Mouse (Mus musculus) v-Abl transformed pro-B cells (cell line): ENCODE measurements at regions not wholly inside any gene's neighbourhood (a gene's known extent, or its start where the extent isn't known, plus 50 kb on each side); places are given as distances from the start of the nearest gene placed in this dataset.
"Not testable (repeated sequence)": the region's sequence is repeated elsewhere in the genome, so short reads cannot be mapped to it uniquely, and the experiment has no call there.

Source experiments
- in situ Hi-C, 2 experiments: fragments of 400-800 bp; cut with MboI; formaldehyde crosslinking; loops; one replicate each; pipeline ENCODE4 v1.15.1; 2025; ENCODE audit not compliant: unreplicated experiment in 2 of 2

DNA sequence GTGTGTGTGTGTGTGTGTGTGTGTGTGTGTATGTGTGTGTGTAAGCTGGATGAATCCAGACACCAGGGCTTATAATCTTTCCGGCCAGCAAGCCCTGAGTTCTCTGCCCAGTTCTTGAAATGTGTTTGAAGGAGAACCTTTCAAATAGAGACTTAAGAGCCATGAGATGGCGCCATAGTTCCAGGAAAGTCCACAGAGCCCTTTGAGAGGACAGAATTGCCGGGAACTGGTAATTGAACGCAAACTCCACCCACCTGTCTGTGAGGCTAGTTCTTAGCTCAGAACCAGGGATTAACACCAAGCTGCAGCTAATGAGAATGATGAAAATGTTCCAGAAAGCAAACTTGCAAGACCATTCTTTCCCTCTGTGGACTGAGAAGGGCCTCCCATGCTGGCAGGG is 72.2 kb downstream of the Trim42 start:
- in situ Hi-C loops: no loop called here

DNA sequence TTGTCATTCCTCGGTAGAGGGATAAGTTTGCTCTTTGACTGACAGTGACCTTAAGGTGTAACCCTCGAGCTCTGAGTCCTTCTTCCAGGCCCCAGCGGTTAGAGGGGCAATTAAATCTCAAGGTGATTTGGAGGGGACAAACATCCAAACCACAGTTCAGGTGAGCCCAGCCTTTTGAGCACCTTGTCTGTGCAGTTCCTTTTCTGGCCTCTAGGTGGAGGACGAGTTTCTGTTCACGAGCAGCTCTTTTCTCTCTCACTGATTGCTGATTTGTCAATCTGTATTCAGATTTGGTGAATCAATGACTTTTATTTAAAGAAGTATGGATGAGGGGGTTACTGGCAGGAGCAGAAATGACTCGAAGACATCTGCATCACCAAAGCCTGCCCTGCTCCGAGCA is 74.0 kb downstream of the Trim42 start:
- in situ Hi-C loops: no loop called here

DNA sequence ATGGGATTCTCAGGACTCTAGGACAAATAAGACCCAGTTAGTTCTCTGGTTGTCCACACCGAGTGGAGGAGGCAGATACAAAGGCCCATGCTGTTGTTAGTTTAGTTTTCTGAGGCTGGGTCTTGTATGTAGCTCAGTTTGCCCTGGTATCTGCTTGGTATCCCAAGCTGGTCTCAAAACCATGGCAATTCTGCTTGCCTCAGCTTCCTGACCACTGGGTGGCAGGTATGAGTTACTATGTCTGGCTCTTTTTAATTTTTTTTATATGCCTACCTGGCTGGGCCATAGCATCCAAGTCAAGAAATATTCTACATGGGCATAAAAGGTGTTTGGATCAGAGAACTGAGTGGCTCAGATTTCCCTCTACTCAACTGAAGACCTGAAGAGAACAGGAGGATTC is 77.9 kb downstream of the Trim42 start:
- in situ Hi-C loops: no loop called here

DNA sequence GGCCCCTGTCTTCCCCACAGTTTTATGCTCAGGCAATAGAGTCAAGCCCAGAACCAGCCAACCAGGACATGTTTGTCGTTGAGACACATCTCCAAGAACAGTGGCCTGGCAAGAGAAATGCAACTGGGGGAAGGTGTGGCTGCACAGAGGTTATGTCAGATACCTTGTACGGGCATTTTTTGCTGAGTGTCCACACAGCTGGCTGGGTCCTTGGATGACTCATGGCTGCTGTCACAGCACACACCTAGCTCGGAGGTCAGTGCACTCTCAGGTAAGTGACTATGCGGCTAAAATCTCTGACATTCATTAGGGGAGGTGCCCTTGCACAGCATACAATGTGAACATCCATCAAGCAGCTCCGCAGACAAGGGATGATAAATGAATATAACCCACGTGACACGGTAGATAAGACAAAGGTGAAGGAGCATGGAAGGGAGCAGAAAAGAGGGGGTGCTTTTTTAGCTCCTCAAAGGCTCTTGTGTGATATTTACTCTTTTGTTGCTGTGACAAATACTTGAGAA is 85.4 kb downstream of the Trim42 start:
- in situ Hi-C loops: no loop called here

DNA sequence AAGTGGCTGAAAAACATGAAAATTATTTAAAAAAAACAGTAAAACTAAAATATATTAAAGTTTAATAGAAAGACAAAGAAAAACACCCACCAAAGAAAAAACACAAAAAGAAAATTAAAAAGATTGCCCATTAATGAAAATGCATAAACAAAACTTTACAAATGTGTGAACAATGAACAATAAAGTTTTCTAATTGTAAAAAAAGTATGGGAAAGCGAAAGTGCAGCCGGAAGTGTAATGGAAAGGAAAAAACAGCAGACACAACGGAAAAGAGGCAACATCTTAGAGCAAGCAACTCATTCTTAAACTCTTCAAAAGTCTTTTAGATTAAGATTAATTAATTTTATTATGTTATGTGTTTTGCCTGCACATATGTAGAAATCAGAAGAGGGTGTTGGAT is 87.7 kb downstream of the Trim42 start:
- in situ Hi-C loops: no loop called here

DNA sequence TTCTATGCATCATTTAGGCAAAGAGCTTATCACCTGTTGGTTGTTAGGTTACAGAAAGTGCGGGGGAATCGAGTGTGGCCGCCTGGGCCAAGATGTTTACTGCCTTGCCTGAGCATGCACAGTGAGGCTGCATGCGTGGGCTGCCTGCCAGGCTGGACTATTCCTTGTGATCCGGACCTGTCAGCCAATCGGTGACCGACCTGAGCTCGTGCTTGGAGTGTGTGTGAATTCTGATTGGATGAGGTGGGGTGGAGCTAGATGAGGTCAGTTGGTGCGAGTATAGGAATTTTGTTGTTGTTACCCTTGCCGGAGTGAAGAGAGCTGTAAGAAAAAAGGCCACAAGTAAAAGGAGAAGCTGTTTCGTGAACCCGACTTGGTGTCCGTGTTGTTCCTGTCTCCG is 94.3 kb downstream of the Trim42 start:
- in situ Hi-C loops: not testable (repeated sequence)

DNA sequence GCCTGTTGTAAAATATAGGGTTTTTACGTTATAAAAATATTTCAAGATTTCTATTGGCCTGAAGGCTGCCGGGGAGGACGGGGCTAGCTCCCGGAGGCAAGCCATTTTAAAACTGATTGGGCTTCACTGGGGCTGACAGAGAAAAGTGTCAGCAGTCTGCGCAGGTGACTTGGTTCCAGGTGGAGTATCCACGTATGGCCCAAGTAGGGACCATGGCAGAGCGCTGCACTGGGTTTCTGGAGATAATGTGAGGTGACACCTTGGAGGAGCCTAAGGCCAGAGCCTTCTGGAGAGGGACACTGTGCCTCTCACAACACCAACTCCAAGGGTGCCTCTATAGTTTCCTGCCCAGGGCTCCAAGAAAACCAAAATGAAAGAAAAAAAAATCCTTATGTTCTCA is 95.9 kb downstream of the Trim42 start:
- in situ Hi-C loops: no loop called here

DNA sequence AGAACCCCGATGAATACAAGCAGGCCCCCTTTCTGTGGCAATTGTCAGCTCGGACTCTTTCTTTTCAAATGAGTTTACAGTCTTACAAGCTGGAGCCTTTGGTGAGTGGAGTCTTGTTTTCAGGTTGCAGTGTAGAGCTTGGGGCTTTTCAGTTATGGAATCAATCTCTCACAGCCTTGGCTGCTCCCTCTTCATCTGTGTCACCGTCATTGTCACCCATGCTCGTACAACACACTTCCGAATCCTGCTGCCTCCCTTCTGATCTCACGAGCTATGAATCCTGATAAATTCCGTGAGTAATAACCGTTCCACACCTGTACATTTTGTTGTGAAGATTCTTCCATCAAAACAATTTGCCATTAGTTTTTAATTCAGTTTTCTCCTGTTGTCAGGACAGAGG is 97.7 kb downstream of the Trim42 start:
- in situ Hi-C loops: no loop called here

DNA sequence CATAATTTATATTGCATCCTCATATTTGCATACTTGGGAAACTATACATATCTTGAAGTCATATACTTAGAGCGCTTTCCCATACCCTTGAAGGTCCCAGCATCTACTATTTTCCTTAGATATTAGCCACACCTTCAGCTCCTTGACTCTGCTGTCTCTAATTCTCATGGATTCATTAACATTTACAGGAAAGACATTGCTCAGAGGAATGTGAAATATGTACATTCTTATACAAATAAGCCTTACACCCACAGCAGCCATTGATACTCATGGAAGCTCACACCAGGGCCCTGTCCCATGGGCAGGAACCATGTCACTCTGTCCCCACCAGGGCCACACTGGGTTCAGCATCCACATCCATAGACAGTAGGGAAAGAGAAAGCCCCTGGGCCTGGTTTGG is 122.1 kb downstream of the Trim42 start:
- in situ Hi-C loops: no loop called here

DNA sequence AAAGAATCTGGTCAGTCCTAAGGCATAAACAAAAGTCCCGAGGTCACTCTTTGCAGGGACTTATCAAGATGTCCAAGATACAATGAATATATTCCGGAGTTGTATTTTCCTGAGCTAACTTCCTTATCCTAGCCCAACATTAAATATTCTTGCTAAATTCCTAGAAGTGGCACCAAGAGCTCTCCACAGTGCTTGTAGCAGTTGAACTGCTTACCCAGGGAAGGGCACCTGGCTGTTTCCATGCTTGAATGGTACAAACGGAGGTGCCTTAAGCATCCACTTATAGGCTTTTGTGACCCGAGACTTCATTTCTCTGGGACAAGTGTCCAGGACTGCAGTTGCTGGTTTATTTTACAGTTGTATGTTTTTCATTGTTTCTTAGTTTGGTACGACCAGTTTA is 115.1 kb upstream of the Slc25a36 start:
- in situ Hi-C loops: no loop called here

DNA sequence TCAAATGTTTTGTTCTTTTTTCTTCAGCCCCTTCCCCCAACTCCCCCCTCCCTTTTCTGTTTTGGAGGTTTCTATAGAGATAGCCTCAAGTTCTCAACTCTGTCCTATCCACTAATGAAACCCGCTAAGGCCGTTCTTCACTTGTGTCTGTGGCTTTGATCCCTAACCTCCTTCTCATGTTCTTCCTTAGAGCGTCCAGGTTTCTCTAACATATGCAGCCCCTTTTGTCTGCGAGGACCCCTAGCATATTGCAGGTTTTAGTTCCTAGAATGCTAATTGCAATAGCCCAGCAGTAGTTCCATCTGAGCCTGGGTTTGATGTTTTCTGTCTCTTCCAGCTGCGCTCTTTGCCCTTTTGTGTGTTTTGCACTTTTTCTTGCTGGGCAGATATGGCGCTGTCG is 113.6 kb upstream of the Slc25a36 start:
- in situ Hi-C loops: no loop called here

DNA sequence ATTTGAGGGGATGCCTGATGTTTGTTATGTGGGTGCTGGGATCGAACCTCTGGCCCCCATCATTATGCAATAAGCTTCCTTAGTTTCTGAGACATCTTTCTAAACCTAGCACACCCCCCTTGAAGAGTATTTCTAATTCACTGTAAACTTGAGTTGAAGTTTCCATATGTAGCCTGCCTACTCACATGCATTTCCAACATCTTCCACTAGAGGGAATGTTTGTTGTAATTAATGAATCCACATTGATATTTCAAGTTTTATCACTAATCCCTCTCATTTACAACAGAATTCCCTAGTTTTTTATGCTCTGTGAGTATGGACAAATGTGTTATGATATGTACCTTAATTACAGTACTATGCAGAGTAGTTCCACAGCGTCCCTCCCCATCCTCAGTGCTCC is 103.8 kb upstream of the Slc25a36 start:
- in situ Hi-C loops: no loop called here

DNA sequence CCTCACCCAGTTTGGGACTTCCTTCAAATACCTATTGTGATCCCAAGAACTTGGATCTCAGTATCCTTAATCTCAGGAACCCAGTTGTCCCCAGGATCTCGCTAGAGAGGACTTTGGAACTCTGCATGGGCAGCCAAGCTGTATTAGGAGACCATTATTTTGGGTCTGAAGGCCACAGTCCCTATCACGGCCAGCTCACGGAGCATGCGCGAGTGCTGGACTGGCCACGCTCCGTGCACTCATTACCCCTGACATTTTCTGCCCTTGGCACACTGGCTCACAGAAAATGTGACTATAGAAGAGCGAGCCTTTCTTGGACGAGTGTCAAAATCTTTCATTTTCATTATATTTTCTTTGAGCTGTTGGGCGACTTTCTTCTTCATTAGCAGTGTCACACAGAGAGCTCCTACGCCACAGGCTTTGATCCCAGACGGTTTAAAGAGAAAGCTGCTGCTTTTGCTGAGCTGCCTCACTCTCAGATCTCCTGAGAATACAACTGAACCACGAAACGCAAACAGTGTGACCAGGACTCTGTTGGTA is 79.4 kb upstream of the Slc25a36 start:
- in situ Hi-C loops: no loop called here

DNA sequence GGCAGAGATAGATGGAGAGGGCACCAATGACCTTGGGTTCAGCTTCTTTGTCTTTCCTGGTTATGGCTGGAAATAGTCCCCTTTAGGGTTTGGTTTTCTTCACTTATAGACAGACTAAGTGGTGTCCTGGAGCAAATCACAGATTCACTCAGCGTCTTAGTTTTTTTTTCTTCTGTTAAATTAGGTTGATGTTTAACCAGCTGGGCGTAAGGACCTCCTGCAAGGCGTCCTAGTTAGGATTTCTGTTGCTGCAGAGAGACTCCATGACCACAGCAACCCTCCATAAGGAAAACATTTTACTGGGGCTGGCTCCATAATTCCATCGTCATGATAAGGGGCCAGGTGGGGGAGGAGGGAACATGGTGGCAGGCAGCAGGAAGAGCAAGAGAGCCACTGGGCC is 78.7 kb upstream of the Slc25a36 start:
- in situ Hi-C loops: no loop called here

DNA sequence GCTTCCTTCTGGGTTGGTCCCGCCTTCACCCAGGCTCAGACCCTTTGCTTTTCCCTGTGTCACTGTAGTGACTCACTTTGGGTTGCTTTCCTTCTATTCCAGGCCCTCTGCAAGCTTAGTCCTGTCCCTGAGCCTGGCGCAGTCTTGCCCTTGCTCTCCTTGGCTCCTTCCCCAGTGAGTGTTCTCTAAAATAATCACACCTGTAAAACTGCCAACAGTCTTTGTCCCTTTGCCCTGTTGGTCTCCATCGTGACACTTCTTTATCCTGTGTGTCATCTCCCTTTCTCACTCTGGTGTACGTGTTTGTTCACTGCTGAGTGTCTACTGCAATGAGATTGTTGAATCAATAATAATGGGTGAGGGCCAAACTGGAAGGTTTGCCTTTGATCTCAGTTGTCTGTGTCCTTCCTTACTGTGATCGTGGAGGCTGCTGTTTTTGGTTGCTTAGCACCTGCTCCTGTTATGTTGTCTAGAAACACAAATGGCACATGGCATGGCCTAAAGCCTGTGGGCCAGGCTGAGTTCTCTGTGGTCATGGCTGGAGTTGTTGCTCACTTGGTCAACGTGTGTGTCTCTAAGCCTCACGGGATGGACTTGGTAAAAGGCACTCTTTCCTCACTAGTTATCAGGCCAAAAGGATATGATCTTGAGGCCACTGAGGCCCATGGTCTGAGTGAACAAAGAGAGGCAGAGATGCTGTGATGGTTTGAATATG is 77.8 kb upstream of the Slc25a36 start:
- in situ Hi-C loops: no loop called here

DNA sequence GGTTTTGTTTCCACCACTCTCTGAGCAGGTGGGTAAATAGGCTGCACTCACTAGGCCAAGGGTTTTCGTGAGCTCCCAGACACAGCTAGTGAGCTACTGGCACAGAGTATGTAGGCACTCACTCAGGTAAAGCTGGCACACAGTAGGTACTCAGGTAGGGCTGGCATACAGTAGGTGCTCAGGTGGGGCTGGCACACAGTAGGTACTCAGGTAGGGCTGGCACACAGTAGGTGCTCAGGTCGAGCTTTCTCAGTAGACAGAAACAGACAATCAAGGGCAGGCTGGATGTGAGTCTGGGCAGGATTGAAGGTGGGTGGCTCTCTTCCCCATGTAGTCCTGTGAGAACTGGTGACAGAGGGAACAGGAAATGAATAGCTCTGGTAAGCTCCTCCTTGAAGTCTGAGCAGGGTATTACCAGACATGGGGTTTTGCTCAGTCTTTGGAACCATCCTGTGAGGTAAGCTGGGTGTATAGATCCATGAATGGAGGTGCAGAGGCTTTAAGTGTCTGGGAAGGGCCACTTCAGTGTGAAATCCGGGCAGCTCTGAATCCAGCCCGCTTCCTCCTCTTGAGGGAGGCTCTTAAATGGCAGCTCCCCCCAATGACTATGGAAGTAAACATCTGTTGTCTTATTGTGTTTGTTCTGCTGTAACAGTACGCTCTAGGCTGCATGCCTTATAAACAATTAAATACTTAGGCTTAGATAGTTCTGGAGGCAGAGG is 62.4 kb upstream of the Slc25a36 start:
- in situ Hi-C loops: loop anchor here in 1 of 2 experiments (5.0 kb wide), 1 partner anchor 1364 kb away; no protein-coding TSS in a partner anchor

DNA sequence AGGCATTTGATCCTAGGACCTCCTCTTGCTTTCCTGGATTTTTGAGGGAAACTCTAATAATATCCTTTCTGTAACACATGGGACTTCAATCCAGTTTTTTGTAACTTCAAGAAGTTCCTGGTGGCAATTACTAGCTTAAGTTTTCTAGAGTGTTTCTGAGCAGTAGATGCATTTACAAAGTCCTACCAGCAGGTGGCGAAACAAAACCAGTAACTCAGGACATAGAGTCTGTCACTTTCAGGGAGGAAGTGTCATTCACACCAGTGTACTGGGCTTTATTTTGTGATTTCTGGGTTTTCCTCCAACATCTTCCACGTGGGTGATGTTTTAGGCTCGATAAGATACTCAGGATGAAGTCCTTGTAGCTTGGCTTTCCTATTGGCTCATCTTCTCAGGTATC is 61.1 kb upstream of the Slc25a36 start:
- in situ Hi-C loops: loop anchor here in 1 of 2 experiments (5.0 kb wide), 1 partner anchor 1365 kb away; no protein-coding TSS in a partner anchor

DNA sequence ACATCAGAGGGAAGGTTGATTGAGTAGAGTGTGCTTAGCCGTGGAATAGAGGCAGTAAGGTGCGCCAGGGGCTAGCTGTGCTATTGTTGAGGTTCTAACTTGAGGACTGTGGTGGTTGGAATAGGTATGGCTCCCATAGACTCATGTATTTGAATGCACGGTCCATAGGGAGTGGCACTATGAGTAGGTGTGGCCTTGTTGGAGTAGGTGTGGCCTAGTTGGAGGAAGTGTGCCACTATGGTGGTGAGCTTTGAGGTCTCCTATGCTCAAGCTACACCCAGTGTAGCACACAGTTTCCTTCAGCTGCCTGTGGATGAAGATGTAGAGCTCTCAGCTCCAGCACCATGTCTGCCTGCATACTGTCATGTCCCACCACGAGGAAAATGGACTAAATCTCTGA is 60.5 kb upstream of the Slc25a36 start:
- in situ Hi-C loops: loop anchor here in 1 of 2 experiments (5.0 kb wide), 1 partner anchor 1366 kb away; no protein-coding TSS in a partner anchor

DNA sequence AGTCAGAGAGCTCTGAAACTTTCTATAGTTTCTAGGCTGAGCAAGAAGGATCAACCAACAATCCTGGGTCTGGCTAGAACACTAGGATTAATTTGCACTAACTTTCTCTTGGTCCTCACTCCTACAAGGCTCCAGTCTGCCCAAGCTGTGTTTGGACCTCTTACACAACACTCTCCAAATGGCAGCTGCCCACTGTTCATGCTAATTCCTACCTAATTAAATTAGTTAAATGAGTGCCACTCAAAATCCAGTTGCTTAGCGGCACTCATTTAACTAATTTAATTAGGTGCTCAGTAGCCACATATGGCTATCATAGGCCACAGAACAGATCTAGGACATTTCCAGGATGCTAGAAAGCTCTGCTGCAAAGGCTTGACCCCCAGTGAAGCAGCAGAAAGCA is 59.9 kb upstream of the Slc25a36 start:
- in situ Hi-C loops: loop anchor here in 1 of 2 experiments (5.0 kb wide), 1 partner anchor 1366 kb away; no protein-coding TSS in a partner anchor

DNA sequence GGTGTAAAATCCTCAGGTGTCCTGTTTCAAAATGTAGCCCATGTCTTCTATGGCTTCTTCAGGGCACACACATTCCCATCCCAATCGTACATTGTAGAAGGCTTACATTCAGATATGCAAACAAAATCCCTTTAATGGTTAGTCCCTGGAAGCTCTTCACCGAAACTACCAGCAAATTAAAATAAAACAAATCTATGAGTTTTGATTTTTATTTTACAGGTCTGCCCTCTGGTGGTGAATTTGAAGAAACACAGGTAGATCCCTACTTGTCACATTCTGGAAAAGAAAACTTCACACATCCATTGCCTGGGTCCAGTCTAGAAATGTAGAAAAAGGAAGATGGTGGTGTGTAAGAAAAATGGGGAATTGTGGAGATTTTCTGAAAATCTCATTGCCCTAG is 51.5 kb upstream of the Slc25a36 start:
- in situ Hi-C loops: loop anchor here (5.0 kb wide), 4 partner anchors 80 to 245 kb away; no protein-coding TSS in a partner anchor
